Mouse (Mus musculus) granulocyte monocyte progenitor cell, adult 5-6 weeks (primary cell): ENCODE measurements around the gene Stxbp2. TPM values are rescaled to one million over a fixed set of nuclear protein-coding genes. Genes with fewer than 3 reads are reported as not detected.

ENCODE experiments used
- ATAC-seq: replicated peaks from 2 replicates; pipeline ENCODE4 v1.8.0; 2016; ENCODE audit warnings: mild to moderate bottlenecking, moderate TSS enrichment, inconsistent platforms; ENCODE audit not compliant: poor library complexity, severe bottlenecking
- total RNA-seq, 2 experiments: library from RNA; stranded (forward) in 1 of 2; stranded (reverse) in 1 of 2; fragments of 200-712, 200-1000 nt in 1 of 2; fragments of >200 nt in 1 of 2; fragmentation: Nextera tagmentation in 1 of 2; gene quantifications; 2 replicates each; pipeline ENCODE4 v1.2.3; 2014 to 2017

Stxbp2 gene
- total RNA-seq, 2 experiments from 2014 or later = 135 to 194 TPM

- ATAC-seq = peak; percentile 45
Observed at GRCm38 (mm10) chr8:3628014-3628413, 2.7 kb upstream of the Stxbp2 start.

GRCm38 (mm10) chr8:3631478-3631875 is 722 bp downstream of the Stxbp2 start:
- peak; percentile 45 for ATAC-seq

- ATAC-seq = peak; percentile 76
Observed at GRCm38 (mm10) chr8:3645804-3646203, 15.0 kb downstream of the Stxbp2 start.

- peak; percentile 24 for ATAC-seq
Observed at GRCm38 (mm10) chr8:3646824-3647531, 16.2 kb downstream of the Stxbp2 start.

GRCm38 (mm10) chr8:3647561-3647960 is 16.8 kb downstream of the Stxbp2 start:
- no peak for ATAC-seq

GRCm38 (mm10) chr8:3648268-3648667 is 17.5 kb downstream of the Stxbp2 start:
- ATAC-seq = peak; percentile 70

- peak; percentile 23 for ATAC-seq
Observed at GRCm38 (mm10) chr8:3648990-3649389, 18.2 kb downstream of the Stxbp2 start.

GRCm38 (mm10) chr8:3652845-3653244 is 22.1 kb downstream of the Stxbp2 start:
- no peak for ATAC-seq

- no peak for ATAC-seq
Observed at GRCm38 (mm10) chr8:3654726-3655508, 24.2 kb downstream of the Stxbp2 start.

GRCm38 (mm10) chr8:3655526-3655925 is 24.8 kb downstream of the Stxbp2 start, which contains the start of gene Retn:
Gene Retn (plus strand): TSS chr8:3655770.
- ATAC-seq = no peak

- 0 out of 2 replicates have a peak, but pooled peaks have one; percentile 9 for ATAC-seq
Observed at GRCm38 (mm10) chr8:3656725-3657381, 26.1 kb downstream of the Stxbp2 start.

- ATAC-seq = peak; percentile 64
Observed at GRCm38 (mm10) chr8:3660889-3661288, 30.1 kb downstream of the Stxbp2 start.

- peak; percentile 82 for ATAC-seq
Observed at GRCm38 (mm10) chr8:3664405-3664804, 33.6 kb downstream of the Stxbp2 start.

- peak; percentile 55 for ATAC-seq
Observed at GRCm38 (mm10) chr8:3665507-3665906, 34.8 kb downstream of the Stxbp2 start, which contains the start of gene Mcemp1. Gene Mcemp1 (plus strand): TSS chr8:3665754.

GRCm38 (mm10) chr8:3670388-3670787 is 39.6 kb downstream of the Stxbp2 start:
- ATAC-seq = peak; percentile 47

GRCm38 (mm10) chr8:3671980-3672491 is 41.3 kb downstream of the Stxbp2 start, which contains the start of gene Fcor:
Gene Fcor (minus strand): TSS chr8:3672362.
- ATAC-seq = peak; percentile 54

GRCm38 (mm10) chr8:3674671-3675070 is 43.9 kb downstream of the Stxbp2 start:
- no peak for ATAC-seq

- peak; percentile 72 for ATAC-seq
Observed at GRCm38 (mm10) chr8:3676131-3676992, 45.6 kb downstream of the Stxbp2 start, which contains the start of gene Trappc5. Gene Trappc5 (plus strand): TSS chr8:3676299.

- peak; percentile 43 for ATAC-seq
Observed at GRCm38 (mm10) chr8:3676993-3677579, 46.3 kb downstream of the Stxbp2 start.
